Mouse (Mus musculus) adrenal gland, postnatal 4 days (tissue): Measurements from ENCODE around the gene Mettl21a. TPM values are rescaled to one million over a fixed set of nuclear protein-coding genes. Genes with fewer than 3 reads are reported as not detected.
A peak's percentile ranks its signal among the peaks of the same experiment; 100 is the strongest.
"Not testable (repeated sequence)": the region's sequence is repeated elsewhere in the genome, so short reads cannot be mapped to it uniquely, and the experiment has no call there.

Experiments used
- DNase-seq, 2 experiments: peaks; one replicate each; pipeline ENCODE4 v3.0.0; 2021 to 2022; ENCODE audit warnings: low spot score in 2 of 2, mixed read lengths in 2 of 2
- long read RNA-seq, 2 experiments: library from polyadenylated mRNA; stranded (forward); transcript quantifications; one replicate each; pipeline ENCODE4 v2.0.0; 2021
- total RNA-seq, 2 experiments: library from RNA; stranded (reverse); gene quantifications; 2 replicates each; pipeline ENCODE4 v1.2.3; 2021

The Mettl21a gene
- 10 to 100 TPM; 14.8 to 16.3 TPM for total RNA-seq
- long read RNA-seq, experiment 1, transcript Mettl21a-201 (3 exons, 2,666 nt): minor isoform, 5 of 21 reads
- long read RNA-seq, experiment 1, transcript Mettl21a-202 (4 exons, 2,030 nt): major isoform, 14 of 21 reads
- long read RNA-seq, experiment 1, partial matches to known transcripts: 0 of 21 reads
- long read RNA-seq, experiment 1, other reads (novel, unspliced or antisense): 2 of 21 reads
- long read RNA-seq, experiment 2, transcript Mettl21a-202 (4 exons, 2,030 nt): major isoform, 23 of 29 reads
- long read RNA-seq, experiment 2, partial matches to known transcripts: 1 of 29 reads
- long read RNA-seq, experiment 2, other reads (novel, unspliced or antisense): 2 of 29 reads

GRCm38 (mm10) chr1:64616881-64617714 lies at the start of gene Mettl21a:
Gene Mettl21a (minus strand): TSS chr1:64617242.
- DNase-seq: peak; percentile 75 to 80

GRCm38 (mm10) chr1:64658876-64659275 lies 41.8 kb upstream of the Mettl21a start:
- DNase-seq: no peak

GRCm38 (mm10) chr1:64656423-64657129 lies 39.5 kb upstream of the Mettl21a start:
- DNase-seq: no peak

GRCm38 (mm10) chr1:64655415-64655814 lies 38.4 kb upstream of the Mettl21a start:
- DNase-seq: no peak

GRCm38 (mm10) chr1:64653701-64654100 lies 36.7 kb upstream of the Mettl21a start:
- DNase-seq: no peak

- DNase-seq: peak; percentile 4 to 9
Observed at GRCm38 (mm10) chr1:64649362-64650124, 32.5 kb upstream of the Mettl21a start.

- DNase-seq: no peak
Observed at GRCm38 (mm10) chr1:64644513-64644912, 27.5 kb upstream of the Mettl21a start.

- DNase-seq: not testable (repeated sequence)
Observed at GRCm38 (mm10) chr1:64642541-64642940, 25.5 kb upstream of the Mettl21a start.

- DNase-seq: no peak
Observed at GRCm38 (mm10) chr1:64641069-64641468, 24.0 kb upstream of the Mettl21a start.

GRCm38 (mm10) chr1:64639279-64639678 lies 22.2 kb upstream of the Mettl21a start:
- DNase-seq: no peak

GRCm38 (mm10) chr1:64635624-64636023 lies 18.6 kb upstream of the Mettl21a start:
- no peak for DNase-seq

- no peak for DNase-seq
Observed at GRCm38 (mm10) chr1:64633237-64633636, 16.2 kb upstream of the Mettl21a start.

- DNase-seq: no peak
Observed at GRCm38 (mm10) chr1:64631526-64631925, 14.5 kb upstream of the Mettl21a start.

- no peak for DNase-seq
Observed at GRCm38 (mm10) chr1:64625214-64625613, 8.2 kb upstream of the Mettl21a start.

- no peak for DNase-seq
Observed at GRCm38 (mm10) chr1:64623558-64624435, 6.8 kb upstream of the Mettl21a start.

GRCm38 (mm10) chr1:64621116-64621515 lies 4.1 kb upstream of the Mettl21a start:
- DNase-seq: no peak

- no peak for DNase-seq
Observed at GRCm38 (mm10) chr1:64618226-64618625, 1.2 kb upstream of the Mettl21a start.

GRCm38 (mm10) chr1:64617715-64617984 lies 608 bp upstream of the Mettl21a start:
- DNase-seq: peak; percentile 78

GRCm38 (mm10) chr1:64616531-64616880 lies 536 bp downstream of the Mettl21a start:
- DNase-seq: no peak

GRCm38 (mm10) chr1:64616076-64616475 lies 966 bp downstream of the Mettl21a start:
- no peak for DNase-seq
